Mouse (Mus musculus): ENCODE measurements around the gene Nfe2l2.

DNA sequence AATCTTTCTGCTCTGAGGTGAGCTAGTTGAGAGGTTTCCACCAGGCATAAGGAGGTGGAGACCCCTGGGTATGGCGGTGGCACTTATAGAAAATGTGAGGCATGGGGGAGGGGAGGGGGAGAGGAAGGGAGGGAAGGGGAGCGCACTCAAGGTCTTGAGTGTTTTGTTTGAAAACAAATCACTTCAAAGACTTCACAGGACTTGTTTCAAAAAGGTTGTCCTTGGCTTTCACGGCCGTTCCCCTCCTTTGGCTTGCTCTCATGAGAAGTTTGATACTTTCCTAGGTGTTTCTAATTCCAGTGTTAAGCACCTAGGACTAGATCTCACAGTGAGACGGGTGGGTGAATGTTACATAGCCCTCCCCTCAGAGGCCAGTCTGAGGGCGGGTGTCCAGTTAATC, 47.5 kb upstream of the Nfe2l2 start:
- TF ChIP-seq GATA1 (IDR thresholded peaks at IDR 0.05; ENCODE audit: borderline replicate concordance, low read length) (no peak), FLI1 (IDR thresholded peaks at IDR 0.05; ENCODE audit: low read length) (no peak)
